Mouse (Mus musculus): ENCODE data around the gene Gsta3. TPM values are rescaled to one million over a fixed set of nuclear protein-coding genes. Genes with fewer than 3 reads are reported as not detected.
A peak's percentile ranks its signal among the peaks of the same experiment; 100 is the strongest.
"Not testable (repeated sequence)": the region's sequence is repeated elsewhere in the genome, so short reads cannot be mapped to it uniquely, and the experiment has no call there.

The Gsta3 gene
- polyA plus RNA-seq, 1 experiment from 2014 or later: 24.0 TPM

DNA sequence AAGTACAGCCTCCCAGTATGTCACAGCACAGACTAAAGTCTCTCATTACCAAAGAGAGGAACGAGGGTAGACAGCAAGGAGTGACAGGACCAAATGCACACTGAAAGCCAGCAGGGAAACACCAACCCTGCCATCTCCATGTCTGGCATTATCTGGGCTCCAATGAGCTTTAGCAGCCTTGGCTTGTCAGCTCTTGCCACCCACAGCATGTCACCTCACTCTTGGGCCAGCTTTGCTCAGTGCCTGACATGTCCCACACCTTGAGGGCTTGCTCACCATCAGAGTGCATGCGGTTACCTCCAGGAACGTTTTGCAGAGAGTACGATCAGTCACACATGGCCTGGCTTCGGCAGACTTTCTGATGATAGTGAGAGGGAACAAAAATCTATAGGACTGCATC, 35.0 kb downstream of the Gsta3 start:
- not testable (repeated sequence) for H3K4me3 ChIP-seq (replicated peaks); H3K27me3 ChIP-seq; H3K9ac ChIP-seq; H3K9me3 ChIP-seq (replicated peaks); H3K36me3 ChIP-seq; H3K4me2 ChIP-seq; H3K27ac ChIP-seq; H3K4me1 ChIP-seq (replicated peaks); DNase-seq; ATAC-seq (ENCODE audit: low read depth)
- 71% methylated on average over 5 of the region's 5 CpGs for WGBS (ENCODE audit: insufficient replicate concordance)

DNA sequence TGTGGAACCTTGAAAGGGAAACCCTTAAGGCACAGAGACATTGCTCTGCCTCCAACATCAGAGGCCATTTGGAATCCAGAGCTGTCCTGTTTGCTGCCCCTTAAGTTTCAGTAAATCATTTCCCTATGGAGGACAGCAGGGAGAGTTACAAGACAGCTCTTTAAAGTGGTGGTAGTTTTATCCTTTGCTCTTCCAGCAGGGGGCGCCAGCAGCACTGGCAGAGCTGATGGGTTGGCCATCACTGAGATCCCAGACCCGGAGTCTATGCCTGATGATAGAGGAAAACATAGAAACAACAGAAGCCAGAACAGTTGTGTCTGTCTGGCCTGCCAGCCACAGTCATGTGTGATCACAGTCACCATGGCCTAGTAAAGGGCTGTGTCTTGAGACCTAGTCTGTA, 35.8 kb downstream of the Gsta3 start:
- H3K36me3 ChIP-seq; DNase-seq; H3K27ac ChIP-seq; H3K4me1 ChIP-seq (replicated peaks); H3K27me3 ChIP-seq; H3K9me3 ChIP-seq (replicated peaks); H3K9ac ChIP-seq; H3K4me2 ChIP-seq; H3K4me3 ChIP-seq (replicated peaks): not testable (repeated sequence)
- 19% methylated on average over 2 of the region's 2 CpGs for WGBS (ENCODE audit: insufficient replicate concordance)
- ATAC-seq (ENCODE audit: low read depth): 0 out of 2 replicates have a peak, but pooled peaks have one; percentile 29

DNA sequence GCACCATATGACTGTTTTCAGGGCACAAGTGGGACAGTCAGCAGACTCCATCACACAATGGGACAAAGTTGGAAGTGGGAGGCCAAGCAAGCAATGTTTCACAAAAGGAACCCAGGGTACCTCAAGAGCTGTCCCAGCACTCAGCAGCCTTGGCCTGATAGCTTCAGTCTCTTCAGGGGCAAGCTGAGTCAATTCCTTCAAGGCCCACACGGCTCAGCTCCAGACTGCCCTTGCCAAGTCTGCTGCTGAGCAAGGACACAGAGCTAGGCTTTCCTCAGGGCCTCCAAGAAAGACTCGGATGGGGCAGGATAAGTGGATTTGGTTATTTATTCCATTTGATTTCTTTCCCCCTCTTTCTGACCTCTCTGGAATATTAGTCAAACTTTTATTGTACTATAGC, 39.9 kb downstream of the Gsta3 start:
- Histone ChIP-seq H3K4me3 (replicated peaks) (no peak overlapping the region), H3K4me1 (replicated peaks) (no peaks in the 10 kb centered on the region), H3K9ac (no peak overlapping the region), H3K9me3 (replicated peaks) (no peaks in the 10 kb centered on the region), H3K4me2 (no peak overlapping the region), H3K27ac (no peak overlapping the region), H3K36me3 (no peaks in the 10 kb centered on the region), H3K27me3 (no peaks in the 10 kb centered on the region)
- ATAC-seq (ENCODE audit: low read depth): no peak
- no peak for DNase-seq
- WGBS (ENCODE audit: insufficient replicate concordance): 51% methylated on average over 2 of the region's 2 CpGs

DNA sequence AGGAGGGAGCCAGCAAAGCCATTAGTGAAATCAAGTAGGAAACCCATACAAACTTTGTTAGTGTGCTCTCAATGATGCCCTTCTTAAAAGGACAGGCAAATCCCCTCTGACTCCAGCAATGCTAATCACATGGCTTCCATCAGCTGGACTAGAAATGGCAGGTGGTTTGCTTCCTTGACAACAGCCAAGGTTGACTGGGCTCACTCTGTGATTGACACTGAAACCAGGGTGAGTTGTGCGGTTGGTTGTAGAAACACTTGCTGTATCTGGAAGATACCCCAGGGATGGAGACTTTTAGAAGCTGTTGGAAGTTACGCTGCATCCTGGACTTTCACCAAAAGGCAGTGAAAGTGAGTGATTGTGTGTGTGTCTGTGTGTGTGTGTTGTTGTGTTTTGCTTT, 44.3 kb downstream of the Gsta3 start:
- DNase-seq; H3K4me2 ChIP-seq; ATAC-seq (ENCODE audit: low read depth); H3K27me3 ChIP-seq; H3K36me3 ChIP-seq; H3K9me3 ChIP-seq (replicated peaks); H3K9ac ChIP-seq; H3K4me3 ChIP-seq (replicated peaks); H3K27ac ChIP-seq; H3K4me1 ChIP-seq (replicated peaks): not testable (repeated sequence)
- 68% methylated on average over 2 of the region's 2 CpGs for WGBS (ENCODE audit: insufficient replicate concordance)

DNA sequence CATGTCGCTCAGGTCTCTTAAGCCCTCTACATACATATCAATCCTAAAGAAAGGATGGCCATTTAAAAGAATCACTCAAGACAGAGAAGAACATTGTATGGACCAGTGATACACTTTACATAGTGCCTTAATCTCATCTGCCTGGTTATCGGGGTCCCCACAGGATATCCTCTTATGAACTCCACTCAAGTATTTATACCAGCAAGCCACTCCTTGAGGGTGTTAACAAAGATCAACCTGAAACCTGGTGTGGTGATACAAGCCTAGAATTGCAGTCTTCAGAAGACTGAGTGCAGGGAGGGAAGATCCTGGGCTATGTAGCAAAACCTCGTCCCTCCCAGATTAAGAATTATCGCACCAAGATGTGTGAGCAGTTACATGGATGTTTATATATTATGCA, 51.0 kb downstream of the Gsta3 start:
- no peak overlapping the region for H3K4me3 ChIP-seq (replicated peaks)
- H3K9me3 ChIP-seq (replicated peaks): no peaks in the 10 kb centered on the region
- no peaks in the 10 kb centered on the region for H3K4me1 ChIP-seq (replicated peaks)
- H3K27ac ChIP-seq: no peak overlapping the region
- ATAC-seq (ENCODE audit: low read depth) (no peak), DNase-seq (no peak)
- H3K9ac ChIP-seq: no peak overlapping the region
- WGBS (ENCODE audit: insufficient replicate concordance): 80% methylated on average over 4 of the region's 4 CpGs
- no peaks in the 10 kb centered on the region for H3K27me3 ChIP-seq
- H3K4me2 ChIP-seq: no peak overlapping the region
- no peaks in the 10 kb centered on the region for H3K36me3 ChIP-seq

DNA sequence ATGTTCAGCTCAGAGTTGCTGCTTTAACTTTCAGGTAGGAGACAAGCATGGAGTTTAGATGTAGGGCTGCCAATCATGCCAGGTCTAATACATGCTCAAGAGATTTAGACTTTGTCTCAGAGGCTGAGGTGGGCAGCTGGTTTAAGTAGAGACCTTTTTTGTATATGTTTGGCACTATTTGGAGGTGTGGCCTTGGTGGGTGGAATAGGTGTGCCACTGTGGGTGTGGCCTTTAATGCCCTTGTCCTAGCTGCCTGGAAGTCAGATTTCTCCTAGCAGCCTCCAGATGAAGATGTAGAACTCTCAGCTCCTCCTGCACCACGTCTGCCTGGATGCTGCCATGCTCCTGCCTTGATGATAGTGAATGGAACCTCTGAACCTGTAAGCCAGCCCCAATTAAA, 52.2 kb downstream of the Gsta3 start:
- H3K4me2 ChIP-seq: no peak overlapping the region
- no peaks in the 10 kb centered on the region for H3K36me3 ChIP-seq
- H3K9ac ChIP-seq: no peak overlapping the region
- H3K9me3 ChIP-seq (replicated peaks): no peaks in the 10 kb centered on the region
- WGBS (ENCODE audit: insufficient replicate concordance): 33% methylated on average over 1 of the region's 1 CpGs
- no peak overlapping the region for H3K27ac ChIP-seq
- H3K27me3 ChIP-seq: no peaks in the 10 kb centered on the region
- no peak overlapping the region for H3K4me3 ChIP-seq (replicated peaks)
- DNase-seq (no peak), ATAC-seq (ENCODE audit: low read depth) (no peak)
- H3K4me1 ChIP-seq (replicated peaks): no peaks in the 10 kb centered on the region

DNA sequence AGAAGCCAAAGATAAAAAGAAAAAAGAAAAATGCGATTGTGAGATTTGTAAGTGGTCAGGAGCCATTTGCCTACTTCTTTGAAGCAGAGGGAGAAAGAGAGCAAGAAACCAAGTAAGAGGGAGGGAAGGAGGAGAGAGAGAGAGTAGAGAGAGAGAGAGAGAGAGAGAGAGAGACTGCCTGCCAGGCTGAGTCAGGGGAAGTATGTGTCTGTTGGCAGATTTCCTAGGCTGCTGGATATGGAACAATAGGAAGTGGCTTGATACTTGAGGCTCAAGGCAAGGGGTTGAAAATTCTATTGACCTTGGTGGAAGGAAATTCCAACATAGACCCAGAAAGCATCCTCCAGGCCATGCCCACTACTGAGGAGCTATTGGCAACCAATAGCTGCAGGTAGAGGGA, 55.8 kb downstream of the Gsta3 start:
- H3K4me1 ChIP-seq (replicated peaks): no peaks in the 10 kb centered on the region
- no peak for ATAC-seq (ENCODE audit: low read depth)

DNA sequence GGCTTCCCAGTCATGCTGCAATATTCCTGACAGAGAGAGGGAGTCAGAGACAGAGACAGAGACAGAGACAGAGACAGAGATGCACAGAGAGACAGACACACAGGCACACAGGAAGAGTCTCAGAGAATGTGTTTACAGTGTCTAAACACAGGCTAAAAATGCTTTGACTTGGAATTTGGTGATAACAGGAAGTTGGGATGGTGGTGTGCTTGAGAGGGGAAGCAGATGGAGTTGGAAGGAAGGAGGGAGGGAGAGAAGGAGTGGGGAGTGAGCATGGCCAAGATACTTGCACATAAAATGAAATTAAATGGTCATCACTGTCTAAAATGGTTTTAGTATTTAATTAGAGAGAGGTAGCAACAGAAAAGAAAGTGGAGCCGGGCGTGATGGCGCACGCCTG, 57.7 kb downstream of the Gsta3 start:
- H3K36me3 ChIP-seq: no peaks in the 10 kb centered on the region
- no peak overlapping the region for H3K4me3 ChIP-seq (replicated peaks)
- no peak overlapping the region for H3K4me2 ChIP-seq
- no peaks in the 10 kb centered on the region for H3K27me3 ChIP-seq
- 72% methylated on average over 4 of the region's 4 CpGs for WGBS (ENCODE audit: insufficient replicate concordance)
- no peaks in the 10 kb centered on the region for H3K4me1 ChIP-seq (replicated peaks)
- no peaks in the 10 kb centered on the region for H3K9me3 ChIP-seq (replicated peaks)
- H3K27ac ChIP-seq: no peak overlapping the region
- ATAC-seq (ENCODE audit: low read depth) (no peak), DNase-seq (no peak)
- H3K9ac ChIP-seq: no peak overlapping the region

More for the DNA sequence above, 55.8 kb downstream of the Gsta3 start:
- Histone ChIP-seq H3K9me3 (replicated peaks) (no peaks in the 10 kb centered on the region), H3K27me3 (no peaks in the 10 kb centered on the region), H3K27ac (no peak overlapping the region), H3K9ac (no peak overlapping the region), H3K36me3 (no peaks in the 10 kb centered on the region), H3K4me2 (no peak overlapping the region), H3K4me3 (replicated peaks) (no peak overlapping the region)
- DNase-seq: no peak
- 64% methylated on average over 1 of the region's 1 CpGs for WGBS (ENCODE audit: insufficient replicate concordance)

DNA sequence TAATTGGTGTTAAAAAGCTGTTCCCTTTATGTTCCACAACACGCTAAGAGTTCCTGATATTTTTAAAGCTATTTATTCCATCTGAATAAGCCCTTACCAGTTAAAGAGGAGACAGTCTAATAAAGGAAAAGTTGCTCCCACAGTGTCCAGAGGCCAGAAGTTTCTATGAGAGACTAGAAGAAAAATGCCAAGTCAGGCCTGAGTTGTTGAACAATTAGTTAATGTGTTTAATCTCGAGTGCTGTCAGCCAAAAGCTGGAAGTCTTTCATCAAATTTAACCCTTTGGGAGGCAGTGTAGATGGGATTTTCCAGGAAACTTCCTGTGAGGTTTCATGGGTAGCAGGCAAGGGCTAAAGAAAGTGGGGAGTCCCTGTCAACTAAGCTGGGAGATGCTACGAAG, 59.4 kb downstream of the Gsta3 start:
- no peaks in the 10 kb centered on the region for H3K36me3 ChIP-seq
- 42% methylated on average over 3 of the region's 3 CpGs for WGBS (ENCODE audit: insufficient replicate concordance)
- H3K9ac ChIP-seq: no peak overlapping the region
- H3K27me3 ChIP-seq: no peaks in the 10 kb centered on the region
- ATAC-seq (ENCODE audit: low read depth) (no peak), DNase-seq (no peak)
- H3K4me3 ChIP-seq (replicated peaks): no peak overlapping the region
- no peaks in the 10 kb centered on the region for H3K9me3 ChIP-seq (replicated peaks)
- no peak overlapping the region for H3K27ac ChIP-seq
- no peak overlapping the region for H3K4me2 ChIP-seq
- no peaks in the 10 kb centered on the region for H3K4me1 ChIP-seq (replicated peaks)

DNA sequence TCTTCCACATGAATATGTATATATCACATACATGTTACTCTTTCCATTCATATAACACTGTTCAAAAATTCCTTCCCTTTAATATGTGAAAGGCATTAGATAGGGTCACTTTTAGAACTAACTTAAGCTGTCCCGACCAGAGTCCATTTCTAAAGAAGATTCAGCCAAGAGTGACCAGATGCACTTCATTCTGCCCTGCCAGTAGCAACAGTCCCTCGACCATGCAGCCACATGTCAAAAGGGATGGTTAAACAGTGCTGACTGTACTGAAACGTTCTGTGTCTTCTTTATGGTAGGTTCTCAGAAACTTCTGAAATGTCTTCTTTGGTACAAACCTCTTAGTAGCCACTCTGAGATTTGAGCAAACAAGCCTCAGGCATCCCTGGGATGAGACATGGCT, 61.3 kb downstream of the Gsta3 start:
- no peaks in the 10 kb centered on the region for H3K36me3 ChIP-seq
- no peak overlapping the region for H3K27ac ChIP-seq
- 56% methylated on average over 3 of the region's 3 CpGs for WGBS (ENCODE audit: insufficient replicate concordance)
- DNase-seq: no peak
- no peaks in the 10 kb centered on the region for H3K9me3 ChIP-seq (replicated peaks)
- H3K9ac ChIP-seq: no peak overlapping the region
- H3K4me1 ChIP-seq (replicated peaks): no peaks in the 10 kb centered on the region
- H3K4me3 ChIP-seq (replicated peaks): no peak overlapping the region
- H3K4me2 ChIP-seq: no peak overlapping the region
- no peaks in the 10 kb centered on the region for H3K27me3 ChIP-seq
- ATAC-seq (ENCODE audit: low read depth): no peak

DNA sequence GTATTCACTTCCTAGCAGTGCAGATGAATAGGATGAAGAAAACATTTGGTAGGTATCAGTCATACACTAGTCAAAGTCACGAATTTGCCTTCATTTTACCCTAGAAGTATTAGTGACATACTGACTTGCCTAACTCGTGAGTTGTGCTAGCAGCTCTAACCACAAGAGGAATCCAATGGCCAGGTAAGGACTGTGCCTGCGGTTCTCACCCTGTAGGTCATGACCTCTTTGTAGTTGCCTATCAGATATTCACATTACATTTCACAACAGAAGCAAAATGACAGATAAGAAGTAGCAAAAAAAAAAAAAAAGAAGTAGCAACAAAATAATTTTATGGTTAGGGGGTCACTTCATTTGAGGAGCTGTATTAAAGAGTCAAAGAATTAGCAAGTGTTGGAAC, 63.8 kb downstream of the Gsta3 start:
- H3K36me3 ChIP-seq: no peaks in the 10 kb centered on the region
- H3K4me3 ChIP-seq (replicated peaks): no peak overlapping the region
- H3K27ac ChIP-seq: no peak overlapping the region
- H3K4me1 ChIP-seq (replicated peaks): no peaks in the 10 kb centered on the region
- 44% methylated on average over 3 of the region's 3 CpGs for WGBS (ENCODE audit: insufficient replicate concordance)
- no peak overlapping the region for H3K4me2 ChIP-seq
- ATAC-seq (ENCODE audit: low read depth) (no peak), DNase-seq (no peak)
- H3K9me3 ChIP-seq (replicated peaks): no peaks in the 10 kb centered on the region
- H3K9ac ChIP-seq: no peak overlapping the region
- no peaks in the 10 kb centered on the region for H3K27me3 ChIP-seq

DNA sequence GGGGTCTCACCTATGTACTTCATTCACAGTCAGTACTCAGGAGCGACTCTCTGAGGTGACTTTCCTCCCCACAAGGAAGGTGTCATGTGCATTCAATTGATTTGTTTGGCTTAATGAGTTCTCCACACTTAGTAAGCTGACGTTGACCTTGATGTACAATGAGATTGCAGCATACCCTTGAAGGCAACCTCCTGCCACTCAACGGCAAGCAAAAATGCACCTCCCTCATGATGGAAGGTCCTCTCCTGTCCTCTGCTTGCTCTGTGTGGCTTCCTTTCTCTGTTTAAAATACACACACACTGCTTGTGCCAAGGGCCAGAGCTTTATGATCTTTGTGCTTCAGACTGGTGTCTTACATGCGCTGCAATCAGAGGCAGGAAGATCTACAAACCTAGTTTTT, 64.3 kb downstream of the Gsta3 start:
- H3K4me3 ChIP-seq (replicated peaks): no peak overlapping the region

DNA sequence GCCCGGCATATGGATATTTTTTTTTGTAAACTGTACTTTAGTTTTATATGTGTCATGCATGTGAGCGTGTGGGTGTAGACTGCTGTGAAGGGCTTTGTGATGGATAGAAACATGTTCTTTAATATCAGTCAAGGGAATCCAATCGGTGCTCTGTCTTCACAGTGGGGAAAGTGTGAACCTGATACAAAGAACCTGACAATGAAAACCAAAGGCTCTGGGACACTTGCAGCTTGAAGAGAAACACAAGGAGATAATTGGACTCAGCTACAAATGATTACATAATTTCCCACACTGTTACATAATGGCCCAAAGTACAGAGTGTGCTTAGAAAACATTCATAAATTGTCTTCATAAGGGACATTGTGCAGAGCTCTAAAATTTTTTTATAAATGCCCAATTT, 65.1 kb downstream of the Gsta3 start:
- Histone ChIP-seq H3K4me3 (replicated peaks) (no peak overlapping the region), H3K4me2 (no peak overlapping the region), H3K36me3 (no peaks in the 10 kb centered on the region), H3K27ac (no peak overlapping the region), H3K9me3 (replicated peaks) (no peaks in the 10 kb centered on the region), H3K9ac (no peak overlapping the region), H3K27me3 (no peaks in the 10 kb centered on the region), H3K4me1 (replicated peaks) (no peaks in the 10 kb centered on the region)
- DNase-seq: no peak
- no peak for ATAC-seq (ENCODE audit: low read depth)
- 77% methylated on average over 3 of the region's 3 CpGs for WGBS (ENCODE audit: insufficient replicate concordance)

More for the DNA sequence above, 64.3 kb downstream of the Gsta3 start:
- no peaks in the 10 kb centered on the region for H3K4me1 ChIP-seq (replicated peaks)
- H3K9me3 ChIP-seq (replicated peaks): no peaks in the 10 kb centered on the region
- no peaks in the 10 kb centered on the region for H3K27me3 ChIP-seq
- 72% methylated on average over 4 of the region's 4 CpGs for WGBS (ENCODE audit: insufficient replicate concordance)
- no peak for ATAC-seq (ENCODE audit: low read depth)
- H3K4me2 ChIP-seq: no peak overlapping the region
- no peak overlapping the region for H3K9ac ChIP-seq
- DNase-seq: no peak
- H3K36me3 ChIP-seq: no peaks in the 10 kb centered on the region
- no peak overlapping the region for H3K27ac ChIP-seq
